Mouse (Mus musculus) skeletal muscle tissue, postnatal 0 days (tissue): ENCODE results near the gene Cdc42ep4. TPM values are rescaled to one million over a fixed set of nuclear protein-coding genes. Genes with fewer than 3 reads are reported as not detected.

Experiments used
- polyA plus RNA-seq: library from polyadenylated mRNA; unstranded; fragments of >200 nt; fragmentation: Nextera tagmentation; extraction: Ambion mirVana; gene quantifications from 2 replicates; pipeline ENCODE4 v1.2.1, GENCODE M21; 2015

The Cdc42ep4 gene
- polyA plus RNA-seq: 15.9 and 20.2 TPM in 2 replicates

DNA sequence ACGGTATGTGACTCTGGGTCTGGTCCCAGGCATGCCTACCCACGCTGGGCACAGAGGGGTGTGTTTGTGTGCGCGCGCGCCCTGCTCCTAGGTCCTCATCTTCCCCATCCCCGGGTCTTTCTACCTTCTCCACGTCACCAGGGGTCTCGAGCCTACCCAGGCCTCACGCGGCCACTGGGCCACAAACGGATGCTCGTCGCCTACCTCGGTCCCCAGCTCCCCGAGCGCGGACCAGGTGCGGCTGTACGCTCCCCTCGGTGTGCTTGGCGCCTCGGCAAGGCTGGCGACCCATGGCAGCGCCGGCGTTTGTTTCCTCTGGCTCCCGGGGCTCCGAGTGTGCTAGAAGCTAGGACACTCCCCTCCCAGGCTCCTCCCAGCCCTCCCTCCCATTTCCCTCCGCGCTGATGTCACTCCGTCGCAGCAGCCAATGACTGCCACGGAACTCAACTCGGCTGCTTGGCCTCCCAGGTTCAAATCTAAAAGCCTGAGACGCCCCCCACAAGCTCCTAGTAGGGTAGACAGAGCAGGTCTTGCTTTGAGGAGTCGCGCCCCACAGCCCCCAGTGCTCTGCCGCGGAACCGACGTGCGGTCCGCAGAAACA, at the start of gene Cdc42ep4:
Gene Cdc42ep4 (minus strand): TSS at position 398 of the 601 bp plus-strand sequence.

DNA sequence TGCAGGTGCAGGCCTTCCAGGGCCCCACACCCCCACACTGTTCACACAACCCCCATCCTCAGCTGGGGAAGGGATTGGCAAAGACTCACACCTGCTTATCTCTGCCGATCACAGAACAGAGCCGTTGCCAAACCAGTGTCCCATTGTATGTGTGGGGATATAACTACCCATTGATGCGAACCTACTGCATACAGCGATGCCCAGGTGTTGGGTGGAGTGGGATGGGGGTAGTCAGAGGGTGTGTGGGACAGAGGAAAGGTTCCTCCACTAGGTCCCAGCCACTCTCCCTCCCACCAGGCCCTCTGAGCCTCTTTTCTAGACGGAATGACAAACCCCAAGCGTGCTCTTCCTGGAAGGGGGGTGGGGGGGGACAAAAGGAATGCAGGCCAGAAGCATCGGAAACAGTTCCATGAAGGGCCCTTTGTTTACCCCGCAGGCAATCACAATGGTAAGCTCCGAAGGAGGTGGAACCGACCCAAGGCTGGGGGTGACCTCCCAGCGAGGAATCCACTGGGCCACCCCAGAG, 41.9 kb downstream of the Cdc42ep4 start, which contains the start of gene Cpsf4l:
Gene Cpsf4l (minus strand): TSS at position 287 of the 526 bp plus-strand sequence.

DNA sequence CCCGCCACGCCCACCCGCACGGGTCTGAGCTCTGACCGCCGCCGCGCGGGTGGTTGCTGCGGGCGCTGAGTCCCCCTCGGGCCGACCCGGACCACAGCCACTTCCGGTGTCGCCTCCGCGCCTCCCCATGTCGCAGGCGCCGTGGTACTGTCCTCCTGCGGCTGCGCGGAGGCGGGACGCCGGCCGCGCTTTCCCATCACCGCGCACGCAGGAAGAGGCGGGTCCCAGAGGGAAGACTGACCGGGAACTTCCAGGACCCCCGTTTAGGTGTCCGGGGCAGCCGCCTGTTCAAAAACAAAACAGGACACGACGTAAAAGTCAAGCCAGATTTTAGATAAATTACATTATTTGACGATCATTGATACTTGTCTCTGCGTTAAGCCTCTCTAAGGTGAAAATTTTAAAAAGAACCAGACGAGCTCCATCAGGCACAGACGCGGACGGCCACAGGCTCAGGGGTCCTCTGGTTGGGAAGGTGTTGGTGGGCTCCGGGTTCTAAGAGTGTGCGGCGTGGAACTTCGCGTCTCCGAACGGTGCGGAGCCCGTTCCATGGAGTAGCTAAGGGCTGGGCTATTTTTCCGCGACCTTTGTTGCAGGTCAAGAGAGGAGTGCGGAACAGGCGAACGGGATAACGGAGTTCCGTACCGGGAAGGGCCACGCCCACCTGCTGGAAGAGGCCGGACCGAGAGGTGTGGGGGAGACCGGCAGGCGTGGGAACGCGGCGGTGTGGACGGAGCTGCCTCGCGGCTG, 67.5 kb downstream of the Cdc42ep4 start, which contains the start of the genes Fam104a and D11Wsu47e:
Gene Fam104a (minus strand): TSS at position 199 of the 750 bp plus-strand sequence.
Gene D11Wsu47e (plus strand): TSS at position 456 of the 750 bp plus-strand sequence.

Other genes with a start within 250 kb of the Cdc42ep4 start
- 0.09 and 0.29 TPM in 2 replicates for gene Sstr2, start 132.5 kb downstream of the Cdc42ep4 start, polyA plus RNA-seq
- gene Cog1, start 102.7 kb downstream of the Cdc42ep4 start, polyA plus RNA-seq: 13.0 and 13.9 TPM in 2 replicates
- 5.4 and 7.3 TPM in 2 replicates for gene Slc39a11, start 101.8 kb downstream of the Cdc42ep4 start, polyA plus RNA-seq
- 32.3 and 35.0 TPM in 2 replicates for gene Fam104a, start 67.7 kb downstream of the Cdc42ep4 start, polyA plus RNA-seq
- gene D11Wsu47e, start 67.5 kb downstream of the Cdc42ep4 start, polyA plus RNA-seq: 7.4 and 8.5 TPM in 2 replicates
- gene Cpsf4l, start 41.9 kb downstream of the Cdc42ep4 start, polyA plus RNA-seq: 0.21 TPM in 1 of 2 replicates, not detected in the other